14 mouse cellular contexts compared by ENCODE assay signal in genomic region chr17:46594606-46595005, GRCm38 (mm10). TPM values are rescaled to one million over a fixed set of nuclear protein-coding genes. Genes with fewer than 3 reads are reported as not detected.
DNase-seq lines count a peak whose midpoint lies in the region; ATAC-seq and TF ChIP-seq lines count a peak whose summit lies in the region.
"Had no signal": no experiment of that assay in that cellular context is flagged by ENCODE, and none has a peak within 500 bp of the region (broad histone marks: within the 10 kb centered on the region; RNA-seq: fewer than 3 reads in every experiment).

No protein-coding gene starts in this region.

- H3K9me3 ChIP-seq in heart, embryonic 16.5 days (replicated peaks; ENCODE audit: control insufficient read depth, low read length): no peaks in the 10 kb centered on the region
- H3K9me3 ChIP-seq in limb, embryonic 10.5 days (replicated peaks): no peaks in the 10 kb centered on the region
- H3K9me3 ChIP-seq: G1E; lung, embryonic 15.5 days had no signal

- H3K79me2 ChIP-seq in C2C12 (ENCODE audit: control insufficient read depth, insufficient read depth): no peaks in the 10 kb centered on the region

- H3K4me3 ChIP-seq in heart, embryonic 16.5 days (ENCODE audit: low read length): no peak overlapping the region
- no peak overlapping the region for H3K4me3 ChIP-seq in C2C12 (ENCODE audit: insufficient read depth, poor library complexity, severe bottlenecking)
- no peak overlapping the region for H3K4me3 ChIP-seq in cortical plate, adult 2 months (ENCODE audit: insufficient read depth, low read length)
- peak overlapping the region; percentile 0; the same call in 1 of the 2 replicates for H3K4me3 ChIP-seq in limb, embryonic 10.5 days
- H3K4me3 ChIP-seq: lung, embryonic 15.5 days had no signal

- no peak overlapping the region for H3ac ChIP-seq in C2C12 (ENCODE audit: control insufficient read depth, insufficient read length, low read depth)

- ATAC-seq in heart, embryonic 16.5 days (replicated peaks; ENCODE audit: extremely low read depth, insufficient read depth, low FRiP score): no peak
- ATAC-seq: inflammation-experienced regulatory T-cells, adult 6 months had no signal

- no peak for TF ChIP-seq POLR2A in cortical plate, adult 2 months (IDR thresholded peaks at IDR 0.05; ENCODE audit: extremely low read depth, insufficient read depth, low read length)

- H3K4me2 ChIP-seq in heart, embryonic 16.5 days (ENCODE audit: low read depth, low read length): no peak overlapping the region
- H3K4me2 ChIP-seq: lung, embryonic 15.5 days had no signal

- peak overlapping the region; percentile 27; the same call in 1 of the 2 replicates for H3K9ac ChIP-seq in heart, embryonic 16.5 days (ENCODE audit: low read length)
- H3K9ac ChIP-seq: lung, embryonic 15.5 days had no signal

- no peaks in the 10 kb centered on the region for H3K79me3 ChIP-seq in C2C12 (ENCODE audit: low read depth)

- no peak for TF ChIP-seq CTCF in C2C12 (IDR thresholded peaks at IDR 0.05; ENCODE audit: control insufficient read depth, insufficient read depth, insufficient read length)
- no peak for TF ChIP-seq CTCF in cortical plate, adult 2 months (IDR thresholded peaks at IDR 0.05; ENCODE audit: extremely low read depth, insufficient read depth, low read length)

- peaks cover 6% of the 10 kb centered on the region; the same call in 1 of the 2 replicates for H3K36me3 ChIP-seq in heart, embryonic 16.5 days (ENCODE audit: control insufficient read depth, insufficient read depth)
- H3K36me3 ChIP-seq in C2C12 (ENCODE audit: control insufficient read depth, insufficient read depth): no peaks in the 10 kb centered on the region
- peaks cover 60% of the 10 kb centered on the region for H3K36me3 ChIP-seq in limb, embryonic 10.5 days
- H3K36me3 ChIP-seq: G1E had no signal

- H3K27me3 ChIP-seq in heart, embryonic 16.5 days (ENCODE audit: control insufficient read depth, insufficient read depth, low read length): no peaks in the 10 kb centered on the region
- no peaks in the 10 kb centered on the region for H3K27me3 ChIP-seq in C2C12 (ENCODE audit: control insufficient read depth, insufficient read depth, insufficient read length)
- no peaks in the 10 kb centered on the region for H3K27me3 ChIP-seq in limb, embryonic 10.5 days (ENCODE audit: low read depth, poor library complexity, severe bottlenecking)
- H3K27me3 ChIP-seq: lung, embryonic 15.5 days had no signal

- peaks cover 12% of the 10 kb centered on the region for H3K4me1 ChIP-seq in heart, embryonic 16.5 days (ENCODE audit: control insufficient read depth, insufficient read depth, low read length)
- H3K4me1 ChIP-seq in cortical plate, adult 2 months (ENCODE audit: control insufficient read depth, insufficient read depth, low read length): peaks cover 1% of the 10 kb centered on the region; the same call in 1 of the 2 replicates
- peaks cover 15% of the 10 kb centered on the region for H3K4me1 ChIP-seq in limb, embryonic 10.5 days

- 31% methylated on average over 9 of the region's 9 CpGs for WGBS in heart, embryonic 16.5 days
- WGBS in limb, embryonic 10.5 days: 12% methylated on average over 9 of the region's 9 CpGs

- peak overlapping the region; percentile 44 for H3K27ac ChIP-seq in heart, embryonic 16.5 days (ENCODE audit: low read length)
- peak overlapping the region; percentile 38 for H3K27ac ChIP-seq in cortical plate, adult 2 months (ENCODE audit: insufficient read depth, low read length)
- H3K27ac ChIP-seq in limb, embryonic 10.5 days: peak overlapping the region; percentile 70; the same call in 1 of the 2 replicates

- no peak for DNase-seq in heart, adult 8-10 months (ENCODE audit: low spot score)
- peak; percentile 48 for DNase-seq in limb, embryonic 10.5 days (ENCODE audit: low spot score)
- no peak for DNase-seq in frontal cortex, postnatal 10 days (ENCODE audit: low spot score in 2 of 2)
- DNase-seq in gastrocnemius, adult 8-10 months (ENCODE audit: low spot score in 2 of 2): no peak
- DNase-seq: adrenal gland, postnatal 10 days; cerebellum, adult 2 months; right cerebral cortex, postnatal 4 days; thymus, postnatal 14 days had no signal

TF ChIP-seq in C2C12, 6 proteins besides CTCF, POLR2A, EP300 and RAD21:
- TF ChIP-seq MYOD1 (IDR thresholded peaks at IDR 0.05; ENCODE audit: control insufficient read depth, insufficient read length, low read depth) (peak; percentile 30), FOSL1 (IDR thresholded peaks at IDR 0.05; ENCODE audit: insufficient read depth, low read length, poor library complexity, severe bottlenecking) (no peak)

RNA-seq across cellular contexts. Expression of gene Ptk7, which starts 34.7 kb away (rescaled TPM):
- 37.6 and 46.0 TPM in 2 replicates for polyA plus RNA-seq in heart, embryonic 16.5 days (2015; fragmentation: Nextera tagmentation; extraction: Ambion mirVana)
- total RNA-seq in heart, adult 8-10 months (2022): 1 to 10 TPM; 1.8 to 3.5 (median 2.1) TPM
- polyA plus RNA-seq in C2C12 (2012; fragmentation: generic; extraction: Trizol): 26.1 TPM
- polyA plus RNA-seq in cortical plate, adult 2 months (2012; rRNA removed): 6.5 and 6.8 TPM in 2 replicates
- 102 and 142 TPM in 2 replicates for polyA plus RNA-seq in limb, embryonic 10.5 days (2016; fragmentation: Nextera tagmentation; extraction: Ambion mirVana)
- total RNA-seq in gastrocnemius, adult 8-10 months (2022): under 1 TPM; 0.15 to 0.38 (median 0.30) TPM
- polyA plus RNA-seq: inflammation-experienced regulatory T-cells, adult 6 months had no signal

RNA-seq across cellular contexts. Expression of gene Srf, which starts 38.6 kb away (rescaled TPM):
- polyA plus RNA-seq in heart, embryonic 16.5 days (2015; fragmentation: Nextera tagmentation; extraction: Ambion mirVana): 11.0 and 12.4 TPM in 2 replicates
- 100 to 1,000 TPM in 2 of 4 experiments, 10 to 100 TPM in 2; 84.1 to 121 (median 98.6) TPM for total RNA-seq in heart, adult 8-10 months (2022)
- 101 TPM for polyA plus RNA-seq in C2C12 (2012; fragmentation: generic; extraction: Trizol)
- polyA plus RNA-seq in cortical plate, adult 2 months (2012; rRNA removed): 89.1 and 90.0 TPM in 2 replicates
- polyA plus RNA-seq in limb, embryonic 10.5 days (2016; fragmentation: Nextera tagmentation; extraction: Ambion mirVana): 8.3 and 9.0 TPM in 2 replicates
- total RNA-seq in gastrocnemius, adult 8-10 months (2022): 10 to 100 TPM; 81.6 to 89.5 (median 87.8) TPM

RNA-seq across cellular contexts. Expression of gene Cul9, which starts 48.4 kb away (rescaled TPM):
- 5.6 and 6.4 TPM in 2 replicates for polyA plus RNA-seq in heart, embryonic 16.5 days (2015; fragmentation: Nextera tagmentation; extraction: Ambion mirVana)
- total RNA-seq in heart, adult 8-10 months (2022): 10 to 100 TPM; 22.7 to 28.0 (median 24.9) TPM
- 0.60 TPM for polyA plus RNA-seq in C2C12 (2012; fragmentation: generic; extraction: Trizol)
- polyA plus RNA-seq in cortical plate, adult 2 months (2012; rRNA removed): 60.0 and 70.5 TPM in 2 replicates
- polyA plus RNA-seq in limb, embryonic 10.5 days (2016; fragmentation: Nextera tagmentation; extraction: Ambion mirVana): 2.4 and 5.6 TPM in 2 replicates
- total RNA-seq in gastrocnemius, adult 8-10 months (2022): 10 to 100 TPM; 15.2 to 16.6 (median 15.4) TPM

RNA-seq across cellular contexts. Expression of gene Klc4, which starts 51.2 kb away (rescaled TPM):
- 25.7 and 29.0 TPM in 2 replicates for polyA plus RNA-seq in heart, embryonic 16.5 days (2015; fragmentation: Nextera tagmentation; extraction: Ambion mirVana)
- 10 to 100 TPM; 27.5 to 29.1 (median 28.5) TPM for total RNA-seq in heart, adult 8-10 months (2022)
- 7.8 TPM for polyA plus RNA-seq in C2C12 (2012; fragmentation: generic; extraction: Trizol)
- 20.0 and 20.6 TPM in 2 replicates for polyA plus RNA-seq in cortical plate, adult 2 months (2012; rRNA removed)
- 23.6 and 28.8 TPM in 2 replicates for polyA plus RNA-seq in limb, embryonic 10.5 days (2016; fragmentation: Nextera tagmentation; extraction: Ambion mirVana)
- total RNA-seq in gastrocnemius, adult 8-10 months (2022): 10 to 100 TPM; 13.2 to 14.4 (median 13.5) TPM

RNA-seq across cellular contexts. Expression of gene Mrpl2, which starts 51.4 kb away (rescaled TPM):
- 117 and 119 TPM in 2 replicates for polyA plus RNA-seq in heart, embryonic 16.5 days (2015; fragmentation: Nextera tagmentation; extraction: Ambion mirVana)
- 100 to 1,000 TPM; 115 to 133 (median 125) TPM for total RNA-seq in heart, adult 8-10 months (2022)
- polyA plus RNA-seq in C2C12 (2012; fragmentation: generic; extraction: Trizol): 151 TPM
- polyA plus RNA-seq in cortical plate, adult 2 months (2012; rRNA removed): 46.2 and 52.6 TPM in 2 replicates
- polyA plus RNA-seq in limb, embryonic 10.5 days (2016; fragmentation: Nextera tagmentation; extraction: Ambion mirVana): 140 and 144 TPM in 2 replicates
- total RNA-seq in gastrocnemius, adult 8-10 months (2022): 100 to 1,000 TPM in 2 of 4 experiments, 10 to 100 TPM in 2; 88.6 to 106 (median 98.1) TPM
